Mouse (Mus musculus) bone marrow, adult 2 months (tissue): ENCODE results near the gene Slx1b.

ENCODE experiments used
- CTCF ChIP-seq: fragments of 200-500 bp; IDR thresholded peaks from 2 replicates; pipeline ENCODE4 v1.5.1; 2011; ENCODE audit warnings: low read length, control low read depth; ENCODE audit not compliant: control insufficient read depth, insufficient read depth
- POLR2A ChIP-seq: fragments of 200-500 bp; IDR thresholded peaks from 2 replicates; pipeline ENCODE4 v1.6.1; 2011; ENCODE audit warnings: low read depth, mild to moderate bottlenecking, control low read depth, low read length, borderline replicate concordance; ENCODE audit not compliant: control insufficient read depth

- TF ChIP-seq CTCF (no peak), POLR2A (no peak)
Observed at GRCm38 (mm10) chr7:126739551-126739950, 44.0 kb upstream of the Slx1b start.
